8 mouse cellular contexts compared by ENCODE assay signal in genomic region chr8:76898721-76899410, GRCm38 (mm10). TPM values are rescaled to one million over a fixed set of nuclear protein-coding genes. Genes with fewer than 3 reads are reported as not detected.
DNase-seq lines count a peak whose midpoint lies in the region; ATAC-seq lines count a peak whose summit lies in the region.

No protein-coding gene starts in this region.

- H3K4me2 ChIP-seq in hindbrain, embryonic 12.5 days (replicated peaks): peak overlapping the region; percentile 100

- H3K9me3 ChIP-seq in hindbrain, embryonic 12.5 days (replicated peaks): no peaks in the 10 kb centered on the region

- peak; percentile 90 for DNase-seq in Muller cell, postnatal 12 days (ENCODE audit: inconsistent ontology term)
- peak; percentile 75 for DNase-seq in cerebellum, adult 8-10 months
- DNase-seq in frontal cortex, postnatal 25 days (ENCODE audit: low spot score in 2 of 2): peak; percentile 29 to 39
- DNase-seq in layer of hippocampus, postnatal 36 days: peak; percentile 72 to 74
- DNase-seq in lung, postnatal 36 days: peak; percentile 84
- DNase-seq in retina, postnatal 1 day: peak; percentile 87
- peak; percentile 56 to 72 for DNase-seq in urinary bladder, postnatal 36 days (ENCODE audit: low spot score in 2 of 2)

- peak overlapping the region; percentile 73 for H3K4me3 ChIP-seq in hindbrain, embryonic 12.5 days

- no peaks in the 10 kb centered on the region for H3K36me3 ChIP-seq in hindbrain, embryonic 12.5 days

- ATAC-seq in hindbrain, embryonic 12.5 days (ENCODE audit: low FRiP score): peak; percentile 33

- peaks cover 24% of the 10 kb centered on the region for H3K4me1 ChIP-seq in hindbrain, embryonic 12.5 days

- no peak overlapping the region for H3K27ac ChIP-seq in hindbrain, embryonic 12.5 days

- H3K9ac ChIP-seq in hindbrain, embryonic 12.5 days: peak overlapping the region; percentile 66

- H3K27me3 ChIP-seq in hindbrain, embryonic 12.5 days: peaks cover 53% of the 10 kb centered on the region

- WGBS in hindbrain, embryonic 12.5 days: 1% methylated on average over 59 of the region's 60 CpGs

RNA-seq across cellular contexts. Expression of gene Nr3c2, which starts 0.4 kb away (rescaled TPM):
- 1.4 and 1.7 TPM in 2 replicates for polyA plus RNA-seq in hindbrain, embryonic 12.5 days (2016; fragmentation: Nextera tagmentation; extraction: Ambion mirVana)
- 100 to 1,000 TPM; 152 to 172 TPM for total RNA-seq in layer of hippocampus, postnatal 36 days (2021)

Comparison
In these comparisons a context has a peak if more than half of its experiments do, and no peak if none do; other contexts are left out.
1. DNase-seq: peak in every context shown above with its lines; median percentile 90 in Muller cell, postnatal 12 days; 87 in retina, postnatal 1 day; 84 in lung, postnatal 36 days; 75 in cerebellum, adult 8-10 months; 73 in layer of hippocampus, postnatal 36 days; 64 in urinary bladder, postnatal 36 days; 34 in frontal cortex, postnatal 25 days.